Mouse (Mus musculus) stomach, embryonic 14.5 days (tissue): ENCODE measurements around the gene Gse1. TPM values are rescaled to one million over a fixed set of nuclear protein-coding genes. Genes with fewer than 3 reads are reported as not detected.

Experiments
- ATAC-seq: fragments of 200-750 bp; cut with Nextera tagmentation; 2 replicates; pipeline ENCODE4 v1.8.0; 2017; ENCODE audit warnings: low read depth, moderate TSS enrichment; ENCODE audit not compliant: insufficient number of reproducible peaks, insufficient read depth, low FRiP score
- H3K27ac ChIP-seq: fragments of 300-500 bp; sonication (generic); 2 replicates; pipeline ENCODE4 v1.5.1; 2014; ENCODE audit warnings: mild to moderate bottlenecking, low read length, moderate library complexity, mixed read lengths
- H3K27me3 ChIP-seq: fragments of 300-500 bp; sonication (generic); 2 replicates; pipeline ENCODE4 v1.6.1; 2014; ENCODE audit warnings: low read length, control low read depth, mixed read lengths; ENCODE audit not compliant: control insufficient read depth, insufficient read depth
- H3K36me3 ChIP-seq: fragments of 300-500 bp; sonication (generic); 2 replicates; pipeline ENCODE4 v1.6.1; 2014; ENCODE audit warnings: mild to moderate bottlenecking, control low read depth, low read length, moderate library complexity, mixed read lengths; ENCODE audit not compliant: control insufficient read depth, insufficient read depth
- H3K4me1 ChIP-seq: fragments of 300-500 bp; sonication (generic); 2 replicates; pipeline ENCODE4 v1.6.1; 2014; ENCODE audit warnings: low read length, control low read depth, mixed read lengths; ENCODE audit not compliant: control insufficient read depth, insufficient read depth
- H3K4me2 ChIP-seq: fragments of 300-500 bp; sonication (generic); replicated peaks from 2 replicates; pipeline ENCODE4 v1.6.1; 2014; ENCODE audit warnings: low read depth, low read length, control low read depth
- H3K4me3 ChIP-seq: fragments of 300-500 bp; sonication (generic); 2 replicates; pipeline ENCODE4 v1.5.1; 2014; ENCODE audit warnings: low read depth, low read length, control low read depth
- H3K9ac ChIP-seq: fragments of 300-500 bp; sonication (generic); replicated peaks from 2 replicates; pipeline ENCODE4 v1.6.1; 2014; ENCODE audit warnings: low read depth, mild to moderate bottlenecking, control low read depth, low read length, moderate library complexity, mixed read lengths
- H3K9me3 ChIP-seq: fragments of 300-500 bp; sonication (generic); 2 replicates; pipeline ENCODE4 v1.6.1; 2016; ENCODE audit warnings: low read depth, low read length, control low read depth; ENCODE audit not compliant: control insufficient read depth
- WGBS: fragments of 180-500 bp; shearing (Covaris S2); extraction: QIAGEN DNeasy Blood & Tissue Kit; methylation state at CpG from one replicate; pipeline ENCODE4 v1.1.7; 2014; 5-methylcytosine and 5-hydroxymethylcytosine counted together
- polyA plus RNA-seq: library from polyadenylated mRNA; unstranded; fragments of >200 nt; fragmentation: Nextera tagmentation; extraction: Ambion mirVana; gene quantifications from 2 replicates; pipeline ENCODE4 v1.2.1, GENCODE M21; 2014

The Gse1 gene
- polyA plus RNA-seq, 1 experiment from 2014 or later = 11.1 TPM

- Histone ChIP-seq H3K4me2 (no peak overlapping the region), H3K27ac (no peak overlapping the region; the same call in 1 of the 2 replicates), H3K27me3 (no peaks in the 10 kb centered on the region), H3K4me3 (no peak overlapping the region), H3K9ac (no peak overlapping the region), H3K36me3 (no peaks in the 10 kb centered on the region), H3K9me3 (peaks cover 5% of the 10 kb centered on the region; the same call in 1 of the 2 replicates), H3K4me1 (peaks cover 36% of the 10 kb centered on the region)
- ATAC-seq = no peak
- WGBS = 71% methylated on average over 21 of the region's 21 CpGs
Observed at GRCm38 (mm10) chr8:120437666-120438395, 209.6 kb downstream of the Gse1 start.

- WGBS = 15% methylated on average over 19 of the region's 19 CpGs
- H3K4me2 ChIP-seq = no peak overlapping the region
- no peak overlapping the region for H3K27ac ChIP-seq
- H3K36me3 ChIP-seq = no peaks in the 10 kb centered on the region
- H3K9me3 ChIP-seq = no peaks in the 10 kb centered on the region
- H3K4me1 ChIP-seq = peaks cover 38% of the 10 kb centered on the region
- no peak overlapping the region for H3K4me3 ChIP-seq
- no peak overlapping the region for H3K9ac ChIP-seq
- no peak for ATAC-seq
- no peaks in the 10 kb centered on the region for H3K27me3 ChIP-seq
Observed at GRCm38 (mm10) chr8:120439309-120439708, 211.1 kb downstream of the Gse1 start.

GRCm38 (mm10) chr8:120440739-120441138 lies 212.5 kb downstream of the Gse1 start:
- Histone ChIP-seq H3K4me1 (peaks cover 44% of the 10 kb centered on the region), H3K4me3 (no peak overlapping the region), H3K9me3 (no peaks in the 10 kb centered on the region), H3K4me2 (no peak overlapping the region), H3K27me3 (no peaks in the 10 kb centered on the region), H3K36me3 (no peaks in the 10 kb centered on the region), H3K9ac (no peak overlapping the region), H3K27ac (no peak overlapping the region)
- 80% methylated on average over 12 of the region's 12 CpGs for WGBS
- ATAC-seq = no peak

- Histone ChIP-seq H3K4me3 (no peak overlapping the region), H3K9me3 (no peaks in the 10 kb centered on the region), H3K27ac (no peak overlapping the region), H3K36me3 (no peaks in the 10 kb centered on the region; the same call in 1 of the 2 replicates), H3K4me1 (peaks cover 40% of the 10 kb centered on the region), H3K27me3 (no peaks in the 10 kb centered on the region), H3K9ac (no peak overlapping the region), H3K4me2 (no peak overlapping the region)
- 68% methylated on average over 6 of the region's 6 CpGs for WGBS
- ATAC-seq = no peak
Observed at GRCm38 (mm10) chr8:120441637-120442036, 213.4 kb downstream of the Gse1 start.

GRCm38 (mm10) chr8:120442306-120443003 lies 214.2 kb downstream of the Gse1 start:
- peaks cover 36% of the 10 kb centered on the region for H3K4me1 ChIP-seq
- no peak overlapping the region for H3K27ac ChIP-seq
- no peak overlapping the region for H3K4me3 ChIP-seq
- no peaks in the 10 kb centered on the region for H3K9me3 ChIP-seq
- no peaks in the 10 kb centered on the region; the same call in 1 of the 2 replicates for H3K36me3 ChIP-seq
- H3K9ac ChIP-seq = no peak overlapping the region
- 42% methylated on average over 4 of the region's 4 CpGs for WGBS
- peak; percentile 16; the same call in 1 of the 2 replicates for ATAC-seq
- H3K4me2 ChIP-seq = no peak overlapping the region
- H3K27me3 ChIP-seq = no peaks in the 10 kb centered on the region

- WGBS = 32% methylated on average over 10 of the region's 10 CpGs
- no peak overlapping the region for H3K27ac ChIP-seq
- peaks cover 31% of the 10 kb centered on the region for H3K4me1 ChIP-seq
- no peaks in the 10 kb centered on the region for H3K9me3 ChIP-seq
- no peak for ATAC-seq
- H3K9ac ChIP-seq = no peak overlapping the region
- no peak overlapping the region for H3K4me3 ChIP-seq
- H3K4me2 ChIP-seq = no peak overlapping the region
- H3K36me3 ChIP-seq = no peaks in the 10 kb centered on the region; the same call in 1 of the 2 replicates
- H3K27me3 ChIP-seq = no peaks in the 10 kb centered on the region
Observed at GRCm38 (mm10) chr8:120445249-120445648, 217.0 kb downstream of the Gse1 start.

- Histone ChIP-seq H3K9ac (no peak overlapping the region), H3K36me3 (no peaks in the 10 kb centered on the region; the same call in 1 of the 2 replicates), H3K4me1 (peaks cover 14% of the 10 kb centered on the region), H3K4me2 (no peak overlapping the region), H3K4me3 (no peak overlapping the region), H3K27ac (no peak overlapping the region), H3K9me3 (no peaks in the 10 kb centered on the region), H3K27me3 (no peaks in the 10 kb centered on the region)
- no peak for ATAC-seq
- 60% methylated on average over 6 of the region's 6 CpGs for WGBS
Observed at GRCm38 (mm10) chr8:120448131-120448530, 219.9 kb downstream of the Gse1 start.

- WGBS = 79% methylated on average over 4 of the region's 4 CpGs
- ATAC-seq = no peak
- Histone ChIP-seq H3K27ac (no peak overlapping the region), H3K4me2 (no peak overlapping the region), H3K4me1 (peaks cover 14% of the 10 kb centered on the region), H3K27me3 (no peaks in the 10 kb centered on the region), H3K36me3 (no peaks in the 10 kb centered on the region; the same call in 1 of the 2 replicates), H3K4me3 (no peak overlapping the region), H3K9ac (no peak overlapping the region), H3K9me3 (no peaks in the 10 kb centered on the region)
Observed at GRCm38 (mm10) chr8:120449139-120449538, 220.9 kb downstream of the Gse1 start.
